Comparison of ENCODE assay signal across 8 mouse cellular contexts in genomic region chr1:92790628-92791027, GRCm38 (mm10). TPM values are rescaled to one million over a fixed set of nuclear protein-coding genes. Genes with fewer than 3 reads are reported as not detected.
DNase-seq lines count a peak whose midpoint lies in the region; ATAC-seq lines count a peak whose summit lies in the region.

No protein-coding gene starts in this region.

- H3K4me3 ChIP-seq in kidney, embryonic 14.5 days (ENCODE audit: low read length), result no peak overlapping the region
- H3K4me3 ChIP-seq in embryonic facial prominence, embryonic 13.5 days, result peak overlapping the region; percentile 24
- H3K4me3 ChIP-seq in hindbrain, embryonic 13.5 days, result no peak overlapping the region; the same call in 1 of the 2 replicates
- H3K4me3 ChIP-seq in midbrain, embryonic 14.5 days (replicated peaks; ENCODE audit: low read depth, low read length), result no peak overlapping the region

- H3K27me3 ChIP-seq in kidney, embryonic 14.5 days (ENCODE audit: control insufficient read depth, insufficient read depth, low read length), result no peaks in the 10 kb centered on the region
- no peaks in the 10 kb centered on the region for H3K27me3 ChIP-seq in embryonic facial prominence, embryonic 13.5 days
- H3K27me3 ChIP-seq in hindbrain, embryonic 13.5 days, result 0 out of 2 replicates have a peak, but pooled peaks cover 6% of the 10 kb centered on the region
- no peaks in the 10 kb centered on the region for H3K27me3 ChIP-seq in midbrain, embryonic 14.5 days (ENCODE audit: control insufficient read depth, insufficient read depth, low read length)

- H3K9me3 ChIP-seq in kidney, embryonic 14.5 days (ENCODE audit: control insufficient read depth, low read length), result no peaks in the 10 kb centered on the region
- H3K9me3 ChIP-seq in embryonic facial prominence, embryonic 13.5 days, result no peaks in the 10 kb centered on the region
- H3K9me3 ChIP-seq in hindbrain, embryonic 13.5 days, result no peaks in the 10 kb centered on the region
- H3K9me3 ChIP-seq in midbrain, embryonic 14.5 days (ENCODE audit: control insufficient read depth, low read length), result no peaks in the 10 kb centered on the region

- 15% methylated on average over 7 of the region's 7 CpGs for WGBS in kidney, embryonic 14.5 days
- 6% methylated on average over 7 of the region's 7 CpGs for WGBS in embryonic facial prominence, embryonic 13.5 days
- 34% methylated on average over 7 of the region's 7 CpGs for WGBS in hindbrain, embryonic 13.5 days
- WGBS in midbrain, embryonic 14.5 days, result 27% methylated on average over 7 of the region's 7 CpGs

- H3K27ac ChIP-seq in kidney, embryonic 14.5 days (ENCODE audit: low read depth, low read length), result no peak overlapping the region; the same call in 1 of the 2 replicates
- peak overlapping the region; percentile 73 for H3K27ac ChIP-seq in embryonic facial prominence, embryonic 13.5 days
- no peak overlapping the region for H3K27ac ChIP-seq in hindbrain, embryonic 13.5 days
- H3K27ac ChIP-seq in midbrain, embryonic 14.5 days (replicated peaks; ENCODE audit: low read depth, low read length), result no peak overlapping the region

- H3K36me3 ChIP-seq in kidney, embryonic 14.5 days (ENCODE audit: control insufficient read depth, insufficient read depth, low read length), result no peaks in the 10 kb centered on the region
- no peaks in the 10 kb centered on the region for H3K36me3 ChIP-seq in embryonic facial prominence, embryonic 13.5 days
- no peaks in the 10 kb centered on the region for H3K36me3 ChIP-seq in hindbrain, embryonic 13.5 days
- H3K36me3 ChIP-seq in midbrain, embryonic 14.5 days (ENCODE audit: control insufficient read depth, insufficient read depth, low read length), result no peaks in the 10 kb centered on the region

- ATAC-seq in kidney, embryonic 14.5 days (ENCODE audit: low FRiP score, low TSS enrichment), result peak; percentile 12; the same call in 1 of the 2 replicates
- ATAC-seq in embryonic facial prominence, embryonic 13.5 days (ENCODE audit: insufficient number of reproducible peaks, insufficient read depth, low FRiP score, low TSS enrichment, low read depth), result no peak
- no peak for ATAC-seq in hindbrain, embryonic 13.5 days (ENCODE audit: low FRiP score)
- no peak for ATAC-seq in midbrain, embryonic 14.5 days (ENCODE audit: low FRiP score, low TSS enrichment)

- peaks cover 14% of the 10 kb centered on the region for H3K4me1 ChIP-seq in kidney, embryonic 14.5 days (ENCODE audit: control insufficient read depth, insufficient read depth, low read length)
- H3K4me1 ChIP-seq in embryonic facial prominence, embryonic 13.5 days, result peaks cover 24% of the 10 kb centered on the region
- peaks cover 27% of the 10 kb centered on the region for H3K4me1 ChIP-seq in hindbrain, embryonic 13.5 days (replicated peaks)
- 0 out of 2 replicates have a peak, but pooled peaks cover 3% of the 10 kb centered on the region for H3K4me1 ChIP-seq in midbrain, embryonic 14.5 days (ENCODE audit: control insufficient read depth, insufficient read depth, low read length)

- no peak for DNase-seq in kidney, adult 11 months
- no peak for DNase-seq in midbrain, embryonic 14.5 days
- no peak for DNase-seq in layer of hippocampus, postnatal 36 days
- DNase-seq in layer of hippocampus, postnatal 14 days (ENCODE audit: low spot score in 2 of 2), result no peak
- DNase-seq in urinary bladder, postnatal 14 days (ENCODE audit: low spot score), result no peak

- H3K4me2 ChIP-seq in kidney, embryonic 14.5 days (replicated peaks; ENCODE audit: low read depth, low read length), result peak overlapping the region; percentile 30
- peak overlapping the region; percentile 53 for H3K4me2 ChIP-seq in embryonic facial prominence, embryonic 13.5 days
- peak overlapping the region; percentile 34 for H3K4me2 ChIP-seq in hindbrain, embryonic 13.5 days
- peak overlapping the region; percentile 33 for H3K4me2 ChIP-seq in midbrain, embryonic 14.5 days (ENCODE audit: low read length)

- H3K9ac ChIP-seq in kidney, embryonic 14.5 days (ENCODE audit: low read depth, low read length), result no peak overlapping the region
- peak overlapping the region; percentile 55; the same call in 1 of the 2 replicates for H3K9ac ChIP-seq in embryonic facial prominence, embryonic 13.5 days
- peak overlapping the region; percentile 15; the same call in 1 of the 2 replicates for H3K9ac ChIP-seq in hindbrain, embryonic 13.5 days
- no peak overlapping the region for H3K9ac ChIP-seq in midbrain, embryonic 14.5 days (replicated peaks; ENCODE audit: low read length)

RNA-seq across cellular contexts. Expression of gene Gpc1, which starts 40.8 kb away (rescaled TPM):
- 46.1 and 55.6 TPM in 2 replicates for polyA plus RNA-seq in kidney, embryonic 14.5 days (2014; fragmentation: Nextera tagmentation; extraction: Ambion mirVana)
- 58.5 and 66.1 TPM in 2 replicates for polyA plus RNA-seq in embryonic facial prominence, embryonic 13.5 days (2015; fragmentation: Nextera tagmentation; extraction: Ambion mirVana)
- 56.2 and 57.1 TPM in 2 replicates for polyA plus RNA-seq in hindbrain, embryonic 13.5 days (2015; fragmentation: Nextera tagmentation; extraction: Ambion mirVana)
- polyA plus RNA-seq in midbrain, embryonic 14.5 days (2014; fragmentation: Nextera tagmentation; extraction: Ambion mirVana), result 64.8 and 65.7 TPM in 2 replicates
- 100 to 1,000 TPM; 147 to 157 TPM for total RNA-seq in layer of hippocampus, postnatal 36 days (2021)
- 100 to 1,000 TPM; 140 to 150 TPM for total RNA-seq in layer of hippocampus, postnatal 14 days (2021)

Comparison
In these comparisons a context has a peak if more than half of its experiments do, and no peak if none do; other contexts are left out.
1. H3K9ac ChIP-seq: peak in embryonic facial prominence, embryonic 13.5 days (single experiment) and hindbrain, embryonic 13.5 days (single experiment); none in kidney, embryonic 14.5 days (single experiment) and midbrain, embryonic 14.5 days (single experiment).
2. Peak in every context shown above with its lines, with median percentiles within 50 percentile points of each other: H3K4me2 ChIP-seq.